In genomic region chr9:77931740-77932139, GRCm38 (mm10) we compare ENCODE assay signal across 13 mouse cellular contexts. TPM values are rescaled to one million over a fixed set of nuclear protein-coding genes. Genes with fewer than 3 reads are reported as not detected.
DNase-seq lines count a peak whose midpoint lies in the region; ATAC-seq lines count a peak whose summit lies in the region.
"Had no signal": no experiment of that assay in that cellular context is flagged by ENCODE, and none has a peak within 500 bp of the region (broad histone marks: within the 10 kb centered on the region; RNA-seq: fewer than 3 reads in every experiment).

No protein-coding gene starts in this region.

- H3K9ac ChIP-seq in midbrain, embryonic 12.5 days (replicated peaks): no peak overlapping the region
- no peak overlapping the region for H3K9ac ChIP-seq in midbrain, embryonic 16.5 days (ENCODE audit: low read depth, low read length)
- H3K9ac ChIP-seq in forebrain, embryonic 15.5 days (replicated peaks): 0 out of 2 replicates have a peak overlapping the region, but pooled peaks have one; percentile 3
- H3K9ac ChIP-seq: liver, embryonic 15.5 days had no signal

- no peak for DNase-seq in heart, embryonic 10.5 days (ENCODE audit: low spot score)
- no peak for DNase-seq in heart, postnatal 25 days (ENCODE audit: low spot score)
- DNase-seq in limb, embryonic 10.5 days (ENCODE audit: low spot score): no peak
- DNase-seq in kidney, adult 18-20 months: no peak
- DNase-seq in cerebellum, adult 11 months: no peak
- DNase-seq: cerebellum, adult 2 months; gastrocnemius, postnatal 36 days; lung, postnatal 14 days; thymus, postnatal 14 days had no signal

- H3K4me3 ChIP-seq in heart, embryonic 10.5 days: no peak overlapping the region
- H3K4me3 ChIP-seq in midbrain, embryonic 12.5 days: no peak overlapping the region
- no peak overlapping the region for H3K4me3 ChIP-seq in midbrain, embryonic 16.5 days (ENCODE audit: low read depth, low read length)
- H3K4me3 ChIP-seq in forebrain, embryonic 15.5 days: no peak overlapping the region
- H3K4me3 ChIP-seq in limb, embryonic 10.5 days: no peak overlapping the region
- H3K4me3 ChIP-seq: liver, embryonic 15.5 days had no signal

- H3K4me1 ChIP-seq in heart, embryonic 10.5 days: peaks cover 66% of the 10 kb centered on the region
- H3K4me1 ChIP-seq in midbrain, embryonic 12.5 days: peaks cover 20% of the 10 kb centered on the region
- peaks cover 14% of the 10 kb centered on the region for H3K4me1 ChIP-seq in midbrain, embryonic 16.5 days (ENCODE audit: control insufficient read depth, insufficient read depth, low read length)
- H3K4me1 ChIP-seq in forebrain, embryonic 15.5 days: peaks cover 15% of the 10 kb centered on the region
- H3K4me1 ChIP-seq in limb, embryonic 10.5 days: peaks cover 29% of the 10 kb centered on the region

- H3K27me3 ChIP-seq in heart, embryonic 10.5 days (ENCODE audit: insufficient read depth, poor library complexity, severe bottlenecking): no peaks in the 10 kb centered on the region
- H3K27me3 ChIP-seq in midbrain, embryonic 12.5 days: no peaks in the 10 kb centered on the region
- H3K27me3 ChIP-seq in midbrain, embryonic 16.5 days (ENCODE audit: control insufficient read depth, insufficient read depth, low read depth, low read length): no peaks in the 10 kb centered on the region
- H3K27me3 ChIP-seq in forebrain, embryonic 15.5 days: no peaks in the 10 kb centered on the region
- no peaks in the 10 kb centered on the region for H3K27me3 ChIP-seq in limb, embryonic 10.5 days (ENCODE audit: low read depth, poor library complexity, severe bottlenecking)
- H3K27me3 ChIP-seq: liver, embryonic 15.5 days had no signal

- intact Hi-C loops in heart, postnatal 25 days (cut with DNase I): no loop called here

- peak overlapping the region; percentile 67 for H3K27ac ChIP-seq in heart, embryonic 10.5 days
- H3K27ac ChIP-seq in midbrain, embryonic 12.5 days (replicated peaks): peak overlapping the region; percentile 57
- H3K27ac ChIP-seq in midbrain, embryonic 16.5 days (ENCODE audit: low read length): no peak overlapping the region
- no peak overlapping the region; the same call in 1 of the 2 replicates for H3K27ac ChIP-seq in forebrain, embryonic 15.5 days (replicated peaks)
- 0 out of 2 replicates have a peak overlapping the region, but pooled peaks have one; percentile 1 for H3K27ac ChIP-seq in limb, embryonic 10.5 days
- H3K27ac ChIP-seq: liver, embryonic 15.5 days had no signal

- H3K4me2 ChIP-seq in midbrain, embryonic 12.5 days (replicated peaks): no peak overlapping the region
- H3K4me2 ChIP-seq in midbrain, embryonic 16.5 days (ENCODE audit: low read length): no peak overlapping the region
- no peak overlapping the region for H3K4me2 ChIP-seq in forebrain, embryonic 15.5 days (replicated peaks)
- H3K4me2 ChIP-seq: liver, embryonic 15.5 days had no signal

- H3K9me3 ChIP-seq in heart, embryonic 10.5 days: no peaks in the 10 kb centered on the region
- no peaks in the 10 kb centered on the region for H3K9me3 ChIP-seq in midbrain, embryonic 12.5 days
- no peaks in the 10 kb centered on the region for H3K9me3 ChIP-seq in midbrain, embryonic 16.5 days (replicated peaks; ENCODE audit: control insufficient read depth, low read length, poor library complexity, severe bottlenecking)
- H3K9me3 ChIP-seq in forebrain, embryonic 15.5 days: no peaks in the 10 kb centered on the region
- no peaks in the 10 kb centered on the region for H3K9me3 ChIP-seq in limb, embryonic 10.5 days (replicated peaks)
- H3K9me3 ChIP-seq: liver, embryonic 15.5 days had no signal

- H3K36me3 ChIP-seq in heart, embryonic 10.5 days: 0 out of 2 replicates have a peak, but pooled peaks cover 2% of the 10 kb centered on the region
- H3K36me3 ChIP-seq in midbrain, embryonic 12.5 days: no peaks in the 10 kb centered on the region
- H3K36me3 ChIP-seq in midbrain, embryonic 16.5 days (ENCODE audit: control insufficient read depth, insufficient read depth, low read length): no peaks in the 10 kb centered on the region
- H3K36me3 ChIP-seq in forebrain, embryonic 15.5 days: no peaks in the 10 kb centered on the region
- H3K36me3 ChIP-seq in limb, embryonic 10.5 days: peaks cover 6% of the 10 kb centered on the region
- H3K36me3 ChIP-seq: liver, embryonic 15.5 days had no signal

- 75% methylated on average over 5 of the region's 5 CpGs for WGBS in heart, embryonic 10.5 days
- WGBS in midbrain, embryonic 12.5 days: 67% methylated on average over 5 of the region's 5 CpGs
- 69% methylated on average over 5 of the region's 5 CpGs for WGBS in midbrain, embryonic 16.5 days
- 70% methylated on average over 5 of the region's 5 CpGs for whole genome bisulfite sequencing in forebrain, embryonic 15.5 days
- 85% methylated on average over 5 of the region's 5 CpGs for WGBS in limb, embryonic 10.5 days

- ATAC-seq in midbrain, embryonic 12.5 days (ENCODE audit: low FRiP score, low read depth): peak; percentile 48; the same call in 1 of the 2 replicates
- ATAC-seq in midbrain, embryonic 16.5 days: no peak
- no peak for ATAC-seq in forebrain, embryonic 15.5 days (replicated peaks)

RNA-seq across cellular contexts. Expression of gene Elovl5, which starts 14.6 kb away (rescaled TPM):
- polyA plus RNA-seq in heart, embryonic 10.5 days (2016; fragmentation: Nextera tagmentation; extraction: Ambion mirVana): 93.6 and 93.9 TPM in 2 replicates
- 10 to 100 TPM; 31.4 to 37.8 TPM for total RNA-seq in heart, postnatal 25 days (2021)
- polyA plus RNA-seq in midbrain, embryonic 12.5 days (2016; fragmentation: Nextera tagmentation; extraction: Ambion mirVana): 67.0 and 69.3 TPM in 2 replicates
- 66.4 and 67.4 TPM in 2 replicates for polyA plus RNA-seq in midbrain, embryonic 16.5 days (2015; fragmentation: Nextera tagmentation; extraction: Ambion mirVana)
- polyA plus RNA-seq in forebrain, embryonic 15.5 days (2015; fragmentation: Nextera tagmentation; extraction: Ambion mirVana): 60.4 and 66.3 TPM in 2 replicates
- 91.1 and 92.8 TPM in 2 replicates for polyA plus RNA-seq in limb, embryonic 10.5 days (2016; fragmentation: Nextera tagmentation; extraction: Ambion mirVana)

Comparison
In these comparisons a context has a peak if more than half of its experiments do, and no peak if none do; other contexts are left out.
1. H3K27ac ChIP-seq: peak in heart, embryonic 10.5 days (single experiment), midbrain, embryonic 12.5 days (single experiment) and limb, embryonic 10.5 days (single experiment); none in midbrain, embryonic 16.5 days (single experiment) and forebrain, embryonic 15.5 days (single experiment).